Mouse (Mus musculus) thymus, postnatal 0 days (tissue): ENCODE measurements around the gene Vmn2r97. TPM values are rescaled to one million over a fixed set of nuclear protein-coding genes. Genes with fewer than 3 reads are reported as not detected.
"Not testable (repeated sequence)": the region's sequence is repeated elsewhere in the genome, so short reads cannot be mapped to it uniquely, and the experiment has no call there.

ENCODE experiments used
- DNase-seq: peaks from one replicate; pipeline ENCODE4 v3.0.0-alpha.2; 2015; ENCODE audit warnings: low spot score
- polyA plus RNA-seq: library from polyadenylated mRNA; unstranded; fragments of >200 nt; fragmentation: Nextera tagmentation; extraction: Ambion mirVana; gene quantifications from 2 replicates; pipeline ENCODE4 v1.2.1, GENCODE M21; 2015

Gene Vmn2r97
- 0.08 and 0.12 TPM in 2 replicates for polyA plus RNA-seq

GRCm38 (mm10) chr17:18914000-18914399 lies at the start of gene Vmn2r97:
Gene Vmn2r97 (plus strand): TSS chr17:18914300.
- not testable (repeated sequence) for DNase-seq

- DNase-seq: peak; percentile 16
Measured at GRCm38 (mm10) chr17:18882436-18882835, 31.7 kb upstream of the Vmn2r97 start.

GRCm38 (mm10) chr17:18889745-18890329 lies 24.3 kb upstream of the Vmn2r97 start:
- no peak for DNase-seq

GRCm38 (mm10) chr17:18957800-18958199 lies 43.7 kb downstream of the Vmn2r97 start:
- DNase-seq: not testable (repeated sequence)

GRCm38 (mm10) chr17:18968371-18969275 lies 54.5 kb downstream of the Vmn2r97 start:
- DNase-seq: peak; percentile 3

Other genes starting within 250 kb of the Vmn2r97 start
- not detected in 2 replicates for gene Vmn2r98, start 139.2 kb downstream of the Vmn2r97 start, polyA plus RNA-seq